Mouse (Mus musculus): ENCODE data around the gene Slc24a2.

DNA sequence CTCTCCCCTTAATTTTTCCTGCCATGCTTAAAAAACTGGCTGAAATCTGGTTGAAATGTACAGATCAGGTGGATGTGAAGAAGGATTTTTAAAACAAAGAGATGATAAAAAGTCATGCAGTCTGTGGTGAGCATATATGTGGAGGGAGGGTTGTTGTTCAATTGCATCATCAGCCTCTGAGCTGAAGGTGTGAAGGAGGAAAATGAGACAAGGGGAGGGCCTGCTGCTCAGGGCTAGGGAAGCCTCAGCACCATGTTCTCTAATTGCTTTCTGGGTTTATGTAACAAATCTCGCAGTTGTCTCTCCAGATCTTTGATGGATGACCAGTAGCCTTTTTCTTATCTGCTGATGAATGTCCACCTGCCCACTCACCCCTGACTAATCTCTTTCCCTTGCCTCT is 44.5 kb upstream of the Slc24a2 start:
- TF ChIP-seq CTCF (IDR thresholded peaks at IDR 0.05; ENCODE audit: control insufficient read depth, insufficient read depth, insufficient read length) (no peak), MAX (IDR thresholded peaks at IDR 0.05) (no peak), MYOD1 (IDR thresholded peaks at IDR 0.05; ENCODE audit: control insufficient read depth, insufficient read length, low read depth) (no peak)
